Mouse (Mus musculus): ENCODE results near the gene Atp1a1. TPM values are rescaled to one million over a fixed set of nuclear protein-coding genes. Genes with fewer than 3 reads are reported as not detected.

Gene Atp1a1
- total RNA-seq (2021): 10 to 100 TPM; 71.2 to 86.4 TPM
- long read RNA-seq, experiment 1, transcript Atp1a1-201 (23 exons, 3,679 nt): major isoform, 24 of 35 reads
- long read RNA-seq, experiment 1, partial matches to known transcripts: 7 of 35 reads
- long read RNA-seq, experiment 1, other reads (novel, unspliced or antisense): 3 of 35 reads
- long read RNA-seq, experiment 2, transcript Atp1a1-201 (23 exons, 3,679 nt): major isoform, 16 of 22 reads
- long read RNA-seq, experiment 2, partial matches to known transcripts: 4 of 22 reads
- long read RNA-seq, experiment 2, other reads (novel, unspliced or antisense): 2 of 22 reads

DNA sequence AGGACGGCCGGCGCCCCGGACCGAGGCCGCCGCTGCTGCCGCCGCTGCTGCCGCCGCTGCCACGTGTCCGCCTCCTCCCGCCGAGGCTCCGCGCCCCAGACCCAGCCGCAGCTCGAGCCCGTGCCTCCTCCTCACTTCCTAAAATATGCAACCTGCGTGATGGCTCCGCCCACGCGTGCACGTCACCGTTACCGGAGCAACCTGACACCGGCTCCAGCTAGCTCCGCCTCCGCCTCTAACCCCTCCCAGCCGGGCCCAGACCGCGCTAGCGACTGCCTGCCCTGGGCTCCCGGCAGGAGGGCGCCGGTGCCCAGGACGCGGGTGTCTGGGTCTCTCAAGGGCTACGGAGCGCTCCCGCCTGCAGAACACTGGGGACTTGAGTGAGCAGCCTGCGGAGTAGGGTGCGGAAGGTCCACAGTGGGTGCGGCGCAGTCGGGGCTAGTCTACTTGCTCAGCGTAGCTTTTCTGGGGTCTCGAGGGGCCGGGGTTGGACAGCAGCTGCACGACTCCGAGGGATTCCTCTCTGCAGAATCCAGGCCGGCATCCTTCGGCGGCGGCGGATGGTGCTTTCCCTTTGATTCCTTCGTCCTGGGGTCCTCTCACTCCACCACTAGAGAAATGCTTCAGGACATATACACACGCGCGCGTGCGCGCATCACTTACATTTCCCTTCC, at the start of gene Atp1a1:
Gene Atp1a1, minus strand, starts transcription at position 135 of the 674 bp plus-strand sequence.
- peak; percentile 95 for DNase-seq

DNA sequence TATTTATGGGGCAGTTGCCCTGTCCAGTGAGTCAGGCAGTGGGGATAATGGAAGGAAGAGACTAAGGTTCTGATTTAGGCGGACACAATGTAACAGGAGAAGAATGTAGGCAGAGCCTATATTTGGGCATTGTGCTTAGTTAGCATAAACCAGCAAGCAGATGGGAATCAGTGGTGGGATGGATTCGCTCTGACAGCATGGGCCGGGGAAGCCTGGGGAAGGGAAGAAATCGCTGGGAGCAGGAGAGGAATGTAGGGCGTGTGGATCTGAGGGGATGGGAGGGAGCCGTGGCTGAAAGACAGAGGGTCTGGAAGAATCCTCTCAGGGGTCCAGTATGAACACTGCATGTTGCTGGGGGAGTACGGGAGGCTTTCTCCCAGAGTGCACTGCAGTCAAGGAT, 49.0 kb upstream of the Atp1a1 start:
- DNase-seq: no peak

DNA sequence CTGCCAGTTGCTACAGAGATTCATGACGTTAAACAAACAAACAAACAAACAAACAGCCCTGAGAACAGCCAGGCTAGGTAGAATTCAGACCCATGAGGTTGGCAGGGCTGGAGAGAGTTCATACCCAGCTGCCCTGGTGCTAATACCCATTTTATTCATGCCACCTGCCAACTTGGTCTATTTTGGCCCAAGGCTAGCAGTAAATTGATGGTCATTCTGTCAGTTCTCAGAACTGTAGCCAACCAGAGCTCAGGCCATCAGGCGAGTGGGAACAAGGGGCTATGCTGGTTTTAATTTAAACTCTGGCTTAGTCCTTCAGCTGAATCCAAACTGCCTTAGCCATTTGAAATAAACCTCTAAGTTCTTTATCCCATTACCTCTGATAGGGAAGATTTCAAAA, 48.5 kb upstream of the Atp1a1 start:
- no peak for DNase-seq

DNA sequence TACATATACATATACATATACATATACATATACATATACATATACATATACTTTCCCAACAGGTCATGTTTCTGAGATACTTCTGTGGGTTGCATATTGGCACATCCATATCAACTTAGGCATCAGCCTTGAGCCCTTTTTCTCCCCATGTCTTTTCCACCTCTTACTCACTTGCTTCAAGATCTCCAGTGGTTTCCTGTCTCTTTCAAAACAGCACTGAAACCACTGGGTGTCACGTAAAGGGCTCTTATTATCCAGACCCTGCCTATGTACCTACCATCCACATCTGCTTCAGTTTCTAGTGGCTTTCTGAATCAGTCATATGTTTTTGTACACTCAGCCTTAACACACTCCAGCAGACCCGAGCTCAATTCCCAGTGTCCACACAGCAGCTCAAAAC, 45.8 kb upstream of the Atp1a1 start:
- DNase-seq: no peak

DNA sequence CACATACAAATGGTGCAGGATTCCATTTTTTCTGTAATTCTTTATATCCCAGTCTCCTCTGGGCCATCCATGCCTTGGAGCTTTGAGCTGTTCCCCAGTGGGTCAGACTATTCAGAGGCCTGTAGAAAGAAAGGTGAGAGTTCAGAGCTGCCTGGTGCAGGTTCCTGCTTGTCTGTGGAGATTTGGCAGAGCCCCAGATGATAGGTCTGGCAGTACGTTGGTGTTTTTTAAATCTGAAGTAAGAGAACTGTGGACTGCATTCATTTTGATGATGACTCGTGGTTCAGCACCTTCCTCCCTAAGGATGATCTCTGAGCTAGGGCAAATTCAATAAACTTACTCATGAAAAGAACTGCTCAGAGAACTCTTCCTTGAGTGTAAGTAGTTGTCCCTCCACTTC, 44.8 kb upstream of the Atp1a1 start:
- no peak for DNase-seq

DNA sequence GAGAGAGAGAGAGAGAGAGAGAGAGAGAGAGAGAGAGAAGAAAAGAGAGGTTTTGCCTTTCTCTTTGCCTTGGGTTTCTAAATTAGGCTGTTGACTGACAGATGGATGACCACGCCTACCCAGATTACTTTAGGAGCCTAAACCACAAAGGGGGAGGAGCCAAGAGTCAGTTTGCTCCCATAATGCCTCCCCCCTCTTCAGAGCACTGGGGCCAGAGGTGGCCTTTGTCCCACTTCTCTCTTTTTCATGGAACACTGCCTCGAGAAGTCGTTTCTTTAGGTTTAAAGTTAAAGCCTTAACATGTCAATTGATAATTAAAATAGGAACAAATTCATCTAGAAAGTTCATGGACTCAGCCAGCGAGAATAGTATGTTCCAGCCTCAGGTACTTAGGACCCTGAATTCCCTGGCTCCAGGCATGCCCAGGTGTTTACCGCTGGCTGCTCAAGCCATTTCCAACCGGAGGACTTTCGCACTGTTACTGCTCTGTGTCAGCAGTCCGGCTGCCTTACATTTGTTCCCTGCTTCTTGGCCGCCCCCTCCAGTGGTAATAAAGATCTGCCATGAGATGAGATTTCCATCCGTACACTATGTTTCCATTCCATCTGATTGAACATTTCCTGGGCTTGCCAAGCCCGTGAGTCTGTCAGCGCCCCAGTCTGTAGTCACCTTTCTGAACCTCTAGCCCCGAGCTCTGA, 43.8 kb upstream of the Atp1a1 start:
- DNase-seq: no peak

DNA sequence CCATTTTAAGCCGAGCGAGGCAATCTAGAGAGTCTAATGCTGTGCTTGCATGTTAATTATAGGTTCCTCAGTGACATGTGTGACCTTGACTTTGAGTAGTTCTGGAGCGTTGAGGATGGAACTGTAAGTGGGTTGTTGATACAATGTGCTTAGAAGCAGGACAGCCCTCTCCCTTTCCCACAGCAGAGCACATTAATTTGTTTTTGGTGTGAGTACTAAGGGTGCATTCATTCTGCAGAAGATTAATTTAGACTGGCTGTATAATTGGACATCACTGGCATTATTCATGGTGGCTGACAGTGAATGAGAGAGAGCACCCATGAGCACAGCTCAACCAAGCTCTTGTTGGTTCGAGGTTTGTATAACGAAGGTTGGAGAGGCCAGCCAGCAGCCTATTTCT, 42.3 kb upstream of the Atp1a1 start:
- no peak for DNase-seq

DNA sequence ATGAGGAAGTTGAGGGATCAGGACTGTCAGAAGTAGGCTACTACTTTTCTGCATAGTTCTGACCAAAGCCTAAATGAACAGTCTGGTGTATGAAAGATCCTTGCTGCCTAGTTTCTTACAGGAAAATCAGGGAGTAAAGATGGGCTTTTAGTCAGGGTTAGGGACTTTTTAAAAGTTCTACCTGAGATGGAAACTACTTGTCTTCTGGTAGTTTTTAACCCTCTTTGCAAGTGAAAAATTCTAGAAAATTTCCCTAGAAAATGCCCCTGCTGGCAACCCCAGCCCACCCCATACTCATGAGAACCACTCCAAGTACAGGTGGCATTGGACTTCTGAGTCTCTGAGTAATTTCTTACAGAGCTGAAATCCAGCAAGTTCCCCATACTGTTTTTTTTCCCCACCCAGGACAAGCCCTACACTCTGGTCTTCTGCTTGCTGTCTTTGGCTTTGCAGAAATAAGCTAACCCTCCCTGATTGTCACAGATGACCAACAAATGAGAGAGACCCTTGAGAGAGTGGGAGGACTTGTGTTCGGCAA, 41.2 kb upstream of the Atp1a1 start:
- no peak for DNase-seq

DNA sequence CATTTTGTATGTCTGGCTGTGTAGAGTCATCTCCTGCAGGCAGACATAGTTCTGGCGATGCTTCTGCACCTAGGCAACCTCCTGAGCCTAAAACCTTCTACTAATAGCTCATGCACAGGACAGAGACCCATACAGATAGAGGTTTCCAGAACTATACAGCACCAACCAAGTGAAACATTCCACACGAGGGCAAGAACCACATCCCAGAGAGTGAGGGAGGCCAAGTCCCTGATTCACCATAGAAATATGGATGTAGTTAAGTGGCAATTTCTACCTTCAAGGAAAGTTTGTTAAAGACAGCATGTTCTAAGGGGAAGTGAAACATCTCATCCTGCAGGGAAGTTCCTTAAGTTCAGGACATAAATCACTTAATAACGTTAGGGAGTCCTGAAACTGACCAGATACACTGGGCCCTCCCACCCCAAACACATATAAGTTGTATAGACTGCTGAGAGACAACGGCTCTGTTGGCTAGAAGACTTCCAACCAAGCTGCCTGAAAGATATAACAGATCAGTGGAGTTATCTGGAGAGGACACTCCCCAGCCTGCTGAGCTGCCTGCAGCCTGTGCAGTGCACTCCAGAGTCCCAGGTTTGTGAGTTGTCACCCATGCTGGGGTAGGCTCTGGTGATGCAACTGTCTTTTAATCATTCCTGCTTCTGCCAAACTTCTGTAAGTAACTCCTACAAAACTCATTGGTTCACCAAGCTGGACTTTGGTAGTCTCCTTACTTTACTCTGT, 39.7 kb upstream of the Atp1a1 start:
- DNase-seq: no peak

DNA sequence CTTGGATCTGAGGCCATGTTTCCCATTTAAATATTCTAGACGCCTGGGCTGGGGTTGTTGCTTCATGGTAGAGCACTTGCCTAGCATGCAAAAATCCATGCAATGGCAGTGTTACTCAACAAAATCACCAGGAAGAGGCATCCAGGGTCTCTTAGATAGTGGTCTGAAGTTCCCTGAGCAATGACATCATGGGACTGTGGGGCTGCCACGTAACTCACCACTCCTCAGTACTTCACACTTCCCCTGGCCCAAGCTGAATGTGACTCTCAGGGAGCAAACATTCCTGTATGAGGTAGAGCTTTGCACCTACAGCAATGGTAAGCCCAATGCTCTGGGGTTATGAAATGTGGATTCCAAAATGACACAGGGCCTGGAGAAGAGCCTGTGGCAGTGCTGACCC, 38.8 kb upstream of the Atp1a1 start:
- no peak for DNase-seq

DNA sequence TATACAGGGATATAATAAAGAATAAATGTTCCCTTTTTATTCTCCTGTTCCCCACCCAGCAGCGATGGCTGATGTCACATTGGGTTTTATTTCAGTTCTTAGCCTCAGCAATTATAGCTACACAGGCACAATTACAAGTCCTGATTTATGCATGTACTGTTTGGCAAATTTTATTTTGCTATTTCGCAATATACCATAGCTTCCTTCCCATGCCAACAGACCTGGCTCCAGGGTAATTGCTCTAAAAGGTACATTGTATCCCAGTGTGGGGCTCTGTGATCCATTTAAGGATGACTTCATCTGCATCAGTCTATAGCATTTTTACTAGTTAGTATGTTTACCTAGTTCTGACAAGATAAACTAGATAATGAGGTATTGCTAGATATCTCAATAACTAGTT, 33.7 kb upstream of the Atp1a1 start:
- no peak for DNase-seq

DNA sequence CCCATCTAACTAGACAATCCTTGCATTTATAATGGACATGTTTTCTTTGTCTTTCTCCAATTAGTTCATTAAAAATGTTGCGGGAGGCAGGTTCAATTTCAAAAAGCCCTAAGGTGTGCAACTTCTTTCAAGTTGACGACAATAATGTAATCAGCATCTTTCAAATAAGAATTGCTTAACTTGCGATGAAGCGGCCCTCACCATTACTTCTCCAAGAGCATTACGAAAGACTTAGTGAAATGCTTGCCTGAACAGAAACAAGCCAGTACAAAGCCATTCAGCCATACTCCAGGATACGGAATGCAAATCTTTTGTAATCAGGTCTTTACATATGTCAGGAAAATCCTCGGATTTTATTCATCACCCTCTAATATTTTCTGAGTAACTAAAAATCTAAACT, 32.0 kb upstream of the Atp1a1 start:
- no peak for DNase-seq

DNA sequence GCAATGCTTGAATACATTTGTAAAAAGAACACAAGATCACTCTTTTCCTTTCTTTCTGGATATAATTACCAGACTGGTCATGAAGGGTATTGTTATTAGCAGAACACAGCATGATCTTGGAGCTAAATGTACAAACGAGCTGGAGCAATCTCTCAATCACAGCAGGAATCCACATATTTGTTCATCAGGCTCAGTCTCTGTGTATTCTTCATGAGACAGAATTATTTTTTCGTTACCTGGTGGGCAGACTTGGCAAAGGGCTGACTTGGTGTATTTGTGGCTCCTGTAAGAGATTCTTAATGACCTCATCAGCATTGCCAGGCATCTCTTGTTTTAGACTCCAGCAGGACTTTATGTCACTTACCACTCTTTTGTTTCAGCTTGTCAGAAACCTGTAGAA, 31.6 kb upstream of the Atp1a1 start:
- DNase-seq: no peak

DNA sequence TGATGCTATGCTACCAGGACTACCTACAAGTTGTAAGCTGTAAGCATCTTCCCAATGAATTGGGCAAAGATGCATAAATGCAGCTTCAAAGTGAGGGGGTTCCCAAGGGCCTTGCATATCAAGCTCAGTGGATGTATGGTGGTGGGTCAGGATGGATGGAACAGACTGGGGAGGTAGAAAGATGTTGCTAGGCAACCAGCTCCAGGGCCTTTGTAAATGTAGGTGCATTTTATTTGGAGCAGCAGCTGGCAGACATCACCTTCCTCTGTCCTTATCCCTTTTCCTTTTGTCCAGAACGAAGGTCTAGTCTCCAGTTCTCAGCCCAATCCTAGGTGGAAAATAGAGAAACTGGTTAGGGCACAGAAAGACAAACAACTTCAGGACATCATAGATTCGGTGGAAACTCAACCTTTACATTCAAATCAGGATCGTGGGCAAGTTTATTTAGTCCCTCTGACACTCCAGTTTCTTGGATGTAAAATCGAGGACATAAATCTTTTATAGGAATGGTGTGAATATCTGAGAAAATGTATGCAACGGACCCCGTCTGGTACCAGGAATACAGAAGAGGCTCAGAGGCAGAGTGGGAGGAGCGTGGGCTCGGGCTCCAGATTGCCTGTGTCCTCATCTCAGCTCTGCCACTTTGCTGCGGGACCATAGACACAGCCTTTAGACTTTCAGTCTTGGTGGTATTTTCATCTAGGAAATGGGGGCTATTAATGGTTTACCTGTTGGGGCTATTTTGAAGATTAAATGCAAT, 29.8 kb upstream of the Atp1a1 start:
- DNase-seq: no peak

DNA sequence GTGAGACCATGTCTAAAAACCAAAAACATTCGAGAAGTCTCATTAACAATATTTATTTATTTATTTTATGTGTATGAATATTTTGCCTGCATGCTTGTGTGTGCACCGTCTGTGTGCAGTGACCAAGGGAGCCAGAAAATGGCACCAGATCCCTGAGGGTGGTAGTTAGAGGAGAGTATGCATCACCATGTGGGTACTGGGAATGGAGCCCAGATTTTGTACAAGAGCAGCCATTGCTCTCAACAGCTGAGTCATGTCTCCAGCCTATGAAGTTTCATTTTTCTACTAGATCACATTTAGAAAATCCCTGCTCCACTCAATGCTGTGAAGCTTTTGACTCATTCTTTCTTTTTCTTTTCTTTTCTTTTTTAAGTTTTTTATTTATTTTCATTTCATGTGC, 23.8 kb upstream of the Atp1a1 start:
- no peak for DNase-seq

DNA sequence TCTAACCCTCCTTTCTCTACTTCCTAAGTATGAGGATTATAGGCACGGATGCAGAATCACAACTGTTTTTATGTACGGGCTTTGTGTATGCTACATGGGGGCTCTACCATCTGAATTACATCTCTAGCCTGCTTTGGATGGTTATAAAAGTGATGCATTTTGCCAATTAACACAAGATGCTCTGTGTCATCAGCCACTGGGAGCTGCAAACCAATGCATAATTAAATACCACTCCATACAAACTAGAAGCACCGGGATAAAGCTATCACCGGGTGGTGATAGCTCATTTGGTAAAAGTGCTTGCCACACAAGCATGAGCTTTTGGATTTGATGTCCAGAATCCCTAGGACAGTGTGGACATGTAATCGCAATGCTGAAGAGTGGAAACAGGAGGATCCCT, 19.8 kb upstream of the Atp1a1 start:
- DNase-seq: no peak

DNA sequence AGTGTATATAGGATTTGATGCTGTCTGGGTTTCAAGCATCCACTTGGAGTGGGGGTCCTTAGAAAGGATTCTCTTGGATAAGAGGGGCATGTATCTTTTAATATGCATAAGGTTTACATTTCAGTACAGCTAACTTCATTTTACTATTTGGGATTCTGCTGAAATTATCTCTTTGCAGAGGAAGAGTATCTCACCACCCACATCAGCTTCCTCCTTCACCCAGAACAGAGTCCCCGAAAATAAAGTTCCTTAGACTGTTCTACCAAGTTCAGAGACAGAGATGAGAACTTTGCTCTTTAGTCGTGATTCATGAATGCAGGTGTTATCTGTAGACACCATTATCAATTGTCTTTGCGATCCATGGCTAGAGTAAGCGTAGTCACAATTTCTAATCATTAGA, 14.5 kb upstream of the Atp1a1 start:
- DNase-seq: no peak

DNA sequence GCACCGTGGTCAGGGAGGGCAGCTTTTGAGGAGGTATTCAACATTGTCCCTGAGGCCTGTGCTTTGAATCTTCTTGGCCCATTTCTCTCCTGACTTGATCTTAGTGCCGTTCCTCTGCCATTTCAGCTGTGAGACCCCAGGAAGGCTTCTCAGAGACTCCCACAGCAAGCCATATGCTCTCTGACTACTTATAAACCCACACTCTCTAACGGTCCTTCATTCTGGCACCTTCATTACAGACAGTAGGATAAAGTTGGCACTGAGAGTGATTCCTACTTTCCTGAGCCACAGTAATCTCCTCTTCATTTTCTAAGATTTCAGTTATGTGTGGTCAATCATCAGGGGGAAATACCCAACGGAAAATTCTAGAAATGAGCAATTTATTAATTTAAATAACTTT, 14.0 kb upstream of the Atp1a1 start:
- no peak for DNase-seq

DNA sequence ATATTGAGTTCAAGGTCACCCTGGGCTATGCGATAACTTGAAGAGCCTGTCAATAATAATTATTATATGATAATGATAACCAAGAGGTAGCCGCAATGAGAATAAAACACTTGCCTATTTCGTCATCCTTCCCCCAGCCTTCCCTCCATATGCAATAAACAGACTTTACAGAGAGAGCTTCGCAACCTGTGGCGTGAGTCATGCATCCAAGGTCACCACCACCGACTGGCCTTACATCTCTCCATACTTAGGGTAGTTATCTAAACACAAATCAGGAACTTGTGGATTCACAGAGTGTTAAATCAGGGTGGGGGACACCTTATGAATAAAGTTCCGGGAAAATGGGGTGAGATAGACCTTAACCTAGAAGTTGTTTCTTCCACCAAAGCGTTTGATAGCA, 13.0 kb upstream of the Atp1a1 start:
- DNase-seq: no peak

DNA sequence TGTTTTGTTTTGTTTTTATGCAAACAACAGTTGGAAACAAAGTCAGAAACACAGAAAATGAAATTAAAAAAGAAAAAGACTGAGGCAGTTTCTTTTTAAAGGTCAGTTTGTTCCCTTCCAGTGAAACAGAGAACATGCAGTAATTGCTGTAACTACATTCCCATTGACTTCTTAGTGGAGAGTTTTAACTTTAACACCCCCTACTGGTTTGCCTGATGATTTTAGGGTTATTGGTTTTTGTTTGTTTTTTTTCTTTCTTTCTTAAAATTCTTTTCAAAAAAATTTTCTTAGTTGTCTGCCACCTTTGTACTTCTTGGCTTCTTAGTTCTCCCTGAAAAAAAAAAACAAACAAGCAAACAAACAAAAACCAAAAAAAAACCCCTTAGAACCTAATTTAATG, 12.5 kb upstream of the Atp1a1 start:
- no peak for DNase-seq

DNA sequence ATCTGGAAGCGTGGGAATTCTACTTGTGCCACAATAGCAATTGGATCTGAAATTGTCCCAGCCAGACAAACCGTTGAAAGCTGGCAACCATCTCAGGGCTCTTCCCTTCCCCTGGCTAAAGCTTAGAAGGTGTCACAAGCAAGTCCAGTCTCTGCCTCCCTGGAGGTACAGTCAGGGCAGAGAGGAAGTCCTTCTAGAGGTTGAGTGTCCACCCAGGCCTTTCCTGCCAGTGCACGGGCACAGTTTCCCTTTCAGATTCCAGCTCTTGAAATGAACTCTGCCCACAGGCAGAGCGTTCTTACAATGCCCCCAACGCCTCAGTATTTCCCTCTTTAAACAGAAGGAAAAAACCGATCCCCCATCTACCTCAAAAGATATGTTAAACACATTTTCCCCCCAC, 11.4 kb upstream of the Atp1a1 start:
- no peak for DNase-seq
